Mouse (Mus musculus): ENCODE measurements around the gene Bpifb9a. TPM values are rescaled to one million over a fixed set of nuclear protein-coding genes. Genes with fewer than 3 reads are reported as not detected.

Gene Bpifb9a
- polyA plus RNA-seq, 1 experiment from 2014 or later = not detected

Other genes with a start within 250 kb of the Bpifb9a start
- gene Bpifa2, start 249.6 kb upstream of the Bpifb9a start, polyA plus RNA-seq (2015; fragmentation: Nextera tagmentation; extraction: Ambion mirVana) = not detected in 2 replicates
- gene Bpifa3, start 127.5 kb upstream of the Bpifb9a start, polyA plus RNA-seq (2015; fragmentation: Nextera tagmentation; extraction: Ambion mirVana) = not detected in 2 replicates
- not detected in 2 replicates for gene Bpifa1, start 115.0 kb upstream of the Bpifb9a start, polyA plus RNA-seq (2015; fragmentation: Nextera tagmentation; extraction: Ambion mirVana)
- not detected in 2 replicates for gene Bpifa5, start 95.2 kb upstream of the Bpifb9a start, polyA plus RNA-seq (2015; fragmentation: Nextera tagmentation; extraction: Ambion mirVana)
- not detected in 2 replicates for gene Bpifb1, start 67.0 kb upstream of the Bpifb9a start, polyA plus RNA-seq (2015; fragmentation: Nextera tagmentation; extraction: Ambion mirVana)
- 0.14 and 0.15 TPM in 2 replicates for gene Bpifb5, start 34.1 kb upstream of the Bpifb9a start, polyA plus RNA-seq (2015; fragmentation: Nextera tagmentation; extraction: Ambion mirVana)
- gene Bpifb9b, start 49.4 kb downstream of the Bpifb9a start, polyA plus RNA-seq (2015; fragmentation: Nextera tagmentation; extraction: Ambion mirVana) = not detected in 2 replicates
- 19.6 and 21.9 TPM in 2 replicates for gene Cdk5rap1, start 115.2 kb downstream of the Bpifb9a start, polyA plus RNA-seq (2015; fragmentation: Nextera tagmentation; extraction: Ambion mirVana)
- gene Snta1, start 150.2 kb downstream of the Bpifb9a start, polyA plus RNA-seq (2015; fragmentation: Nextera tagmentation; extraction: Ambion mirVana) = 7.4 and 8.2 TPM in 2 replicates
- 48.3 and 52.2 TPM in 2 replicates for gene Cbfa2t2, start 178.6 kb downstream of the Bpifb9a start, polyA plus RNA-seq (2015; fragmentation: Nextera tagmentation; extraction: Ambion mirVana)

Measured in limb, embryonic 13.5 days (tissue).